Mouse (Mus musculus) C2C12 (cell line): Measurements from ENCODE around the gene Dusp22. TPM values are rescaled to one million over a fixed set of nuclear protein-coding genes. Genes with fewer than 3 reads are reported as not detected.

Experiments
- H3K27me3 ChIP-seq: one replicate; pipeline ENCODE4 v1.6.1; 2011; ENCODE audit not compliant: control insufficient read depth, insufficient read depth, insufficient read length
- H3K36me3 ChIP-seq: one replicate; pipeline ENCODE4 v1.6.1; 2011; ENCODE audit not compliant: control insufficient read depth, insufficient read depth
- H3K4me3 ChIP-seq: one replicate; pipeline ENCODE4 v1.5.1; 2011; ENCODE audit warnings: mild to moderate bottlenecking, control low read depth; ENCODE audit not compliant: poor library complexity, insufficient read depth, severe bottlenecking
- H3K79me2 ChIP-seq: one replicate; pipeline ENCODE4 v1.6.1; 2011; ENCODE audit not compliant: control insufficient read depth, insufficient read depth
- H3K79me3 ChIP-seq: one replicate; pipeline ENCODE4 v1.6.1; 2011; ENCODE audit warnings: low read depth, control low read depth
- H3ac ChIP-seq: one replicate; pipeline ENCODE3; 2011; ENCODE audit warnings: low read depth; ENCODE audit not compliant: control insufficient read depth, insufficient read length
- CEBPB ChIP-seq: IDR thresholded peaks from one replicate; pipeline ENCODE4 v1.6.1; 2011; ENCODE audit warnings: low read depth, mild to moderate bottlenecking, control low read depth, moderate library complexity
- CTCF ChIP-seq: IDR thresholded peaks from one replicate; pipeline ENCODE4 v1.5.1; 2011; ENCODE audit not compliant: control insufficient read depth, insufficient read depth, insufficient read length
- FOSL1 ChIP-seq: IDR thresholded peaks from one replicate; pipeline ENCODE4 v1.8.0; 2011; ENCODE audit warnings: mild to moderate bottlenecking, low read length; ENCODE audit not compliant: poor library complexity, insufficient read depth, severe bottlenecking
- MAX ChIP-seq: IDR thresholded peaks from one replicate; pipeline ENCODE4 v1.6.1; 2011; ENCODE audit warnings: mild to moderate bottlenecking, control low read depth
- MYOD1 ChIP-seq: IDR thresholded peaks from one replicate; pipeline ENCODE4 v1.6.1; 2011; ENCODE audit warnings: low read depth; ENCODE audit not compliant: control insufficient read depth, insufficient read length
- MYOG ChIP-seq: IDR thresholded peaks from one replicate; pipeline ENCODE4 v1.6.1; 2011; ENCODE audit not compliant: control insufficient read depth, insufficient read length; ENCODE audit errors: extremely low read depth
- USF1 ChIP-seq: IDR thresholded peaks from one replicate; pipeline ENCODE4 v1.6.1; 2011; ENCODE audit warnings: low read depth, mild to moderate bottlenecking, control low read depth, moderate library complexity
- polyA plus RNA-seq: library from polyadenylated mRNA; unstranded; fragments of >200 nt; fragmentation: generic; extraction: Trizol; gene quantifications from one replicate; pipeline ENCODE4 v1.2.1, GENCODE M21; 2012; ENCODE audit warnings: missing spikeins

The Dusp22 gene
- polyA plus RNA-seq, 1 experiment, result 4.5 TPM

GRCm38 (mm10) chr13:30723858-30724257 lies 64.1 kb downstream of the Dusp22 start:
- Histone ChIP-seq H3K79me3 (no peaks in the 10 kb centered on the region), H3K4me3 (no peak overlapping the region), H3K36me3 (no peaks in the 10 kb centered on the region), H3ac (no peak overlapping the region), H3K27me3 (peaks cover 6% of the 10 kb centered on the region), H3K79me2 (no peaks in the 10 kb centered on the region)
- TF ChIP-seq FOSL1 (no peak), USF1 (no peak), MAX (no peak), CEBPB (no peak), MYOD1 (no peak), MYOG (no peak), CTCF (no peak)

- no peak for TF ChIP-seq CEBPB
- no peak for TF ChIP-seq MYOD1
- no peak for TF ChIP-seq MAX
- TF ChIP-seq FOSL1, result no peak
- no peak for TF ChIP-seq USF1
- TF ChIP-seq MYOG, result no peak
- no peak for TF ChIP-seq CTCF
- H3K79me3 ChIP-seq, result no peaks in the 10 kb centered on the region
Measured at GRCm38 (mm10) chr13:30724691-30725271, 65.0 kb downstream of the Dusp22 start.

GRCm38 (mm10) chr13:30726879-30727278 lies 67.1 kb downstream of the Dusp22 start:
- Histone ChIP-seq H3K79me2 (no peaks in the 10 kb centered on the region), H3K4me3 (no peak overlapping the region), H3K36me3 (no peaks in the 10 kb centered on the region), H3K27me3 (no peaks in the 10 kb centered on the region), H3K79me3 (no peaks in the 10 kb centered on the region), H3ac (no peak overlapping the region)
- TF ChIP-seq MYOG (no peak), CTCF (no peak), CEBPB (no peak), FOSL1 (no peak), MYOD1 (no peak), USF1 (no peak), MAX (no peak)

More at GRCm38 (mm10) chr13:30724691-30725271, 65.0 kb downstream of the Dusp22 start:
- Histone ChIP-seq H3K27me3 (peaks cover 6% of the 10 kb centered on the region), H3K79me2 (no peaks in the 10 kb centered on the region), H3K4me3 (no peak overlapping the region), H3ac (no peak overlapping the region), H3K36me3 (no peaks in the 10 kb centered on the region)

GRCm38 (mm10) chr13:30728155-30728554 lies 68.4 kb downstream of the Dusp22 start:
- Histone ChIP-seq H3K79me3 (no peaks in the 10 kb centered on the region), H3K4me3 (no peak overlapping the region), H3ac (no peak overlapping the region), H3K79me2 (no peaks in the 10 kb centered on the region), H3K27me3 (no peaks in the 10 kb centered on the region), H3K36me3 (no peaks in the 10 kb centered on the region)
- TF ChIP-seq MYOG, result no peak
- TF ChIP-seq MAX, result no peak
- TF ChIP-seq CEBPB, result no peak
- no peak for TF ChIP-seq CTCF
- no peak for TF ChIP-seq FOSL1
- no peak for TF ChIP-seq MYOD1
- no peak for TF ChIP-seq USF1

GRCm38 (mm10) chr13:30729245-30729644 lies 69.4 kb downstream of the Dusp22 start:
- H3K36me3 ChIP-seq, result no peaks in the 10 kb centered on the region
- H3K79me3 ChIP-seq, result no peaks in the 10 kb centered on the region
- TF ChIP-seq MAX, result no peak
- no peak for TF ChIP-seq CTCF
- TF ChIP-seq MYOG, result no peak
- no peak for TF ChIP-seq MYOD1
- TF ChIP-seq USF1, result no peak
- TF ChIP-seq CEBPB, result no peak
- no peak for TF ChIP-seq FOSL1
- H3ac ChIP-seq, result no peak overlapping the region
- H3K79me2 ChIP-seq, result no peaks in the 10 kb centered on the region
- no peaks in the 10 kb centered on the region for H3K27me3 ChIP-seq
- H3K4me3 ChIP-seq, result no peak overlapping the region

GRCm38 (mm10) chr13:30730104-30730793 lies 70.5 kb downstream of the Dusp22 start:
- TF ChIP-seq USF1, result no peak
- no peak for TF ChIP-seq CTCF
- TF ChIP-seq MAX, result no peak
- no peak for TF ChIP-seq CEBPB
- no peak for TF ChIP-seq MYOD1
- TF ChIP-seq MYOG, result no peak
- no peak for TF ChIP-seq FOSL1
- no peak overlapping the region for H3ac ChIP-seq

More at GRCm38 (mm10) chr13:30730104-30730793, 70.5 kb downstream of the Dusp22 start:
- Histone ChIP-seq H3K79me3 (no peaks in the 10 kb centered on the region), H3K4me3 (no peak overlapping the region), H3K27me3 (no peaks in the 10 kb centered on the region), H3K36me3 (no peaks in the 10 kb centered on the region), H3K79me2 (no peaks in the 10 kb centered on the region)
